In genomic region chr6:37870245-37871136, GRCm38 (mm10) we compare ENCODE assay signal across 8 mouse cellular contexts. TPM values are rescaled to one million over a fixed set of nuclear protein-coding genes. Genes with fewer than 3 reads are reported as not detected.
DNase-seq lines count a peak whose midpoint lies in the region; ATAC-seq lines count a peak whose summit lies in the region.

Trim24 (plus strand) TSS chr6:37870811.

- WGBS in heart, embryonic 14.5 days = under 1% methylated on average over 81 of the region's 89 CpGs
- WGBS in liver, embryonic 13.5 days (ENCODE audit: insufficient replicate concordance) = under 1% methylated on average over 89 of the region's 89 CpGs
- under 1% methylated on average over 71 of the region's 89 CpGs for WGBS in stomach, embryonic 16.5 days

- H3K27ac ChIP-seq in heart, embryonic 14.5 days (replicated peaks in 1 of 2; ENCODE audit: control insufficient read depth in 1 of 2, insufficient read depth in 1 of 2, low read depth in 2 of 2, low read length in 2 of 2) = peak within 1 kb of the TSS; percentile 95 to 99
- peak within 1 kb of the TSS; percentile 95 for H3K27ac ChIP-seq in liver, embryonic 13.5 days
- H3K27ac ChIP-seq in stomach, embryonic 16.5 days (ENCODE audit: low read length) = peak within 1 kb of the TSS; percentile 98

- H3K36me3 ChIP-seq in heart, embryonic 14.5 days (ENCODE audit: control insufficient read depth, insufficient read depth, low read length) = 0 out of 2 replicates have a peak, but pooled peaks cover 6% of the 10 kb centered on the region
- peaks cover 21% of the 10 kb centered on the region for H3K36me3 ChIP-seq in liver, embryonic 13.5 days
- peaks cover 7% of the 10 kb centered on the region for H3K36me3 ChIP-seq in stomach, embryonic 16.5 days (ENCODE audit: control insufficient read depth, insufficient read depth, low read length)

- DNase-seq in c-Kit-negative CD71-positive TER-119-positive erythroid progenitor cells, embryonic 14.5 days (ENCODE audit: low read depth, low spot score) = peak; percentile 94
- peak; percentile 94 for DNase-seq in fibroblast of lung, adult 2 months (ENCODE audit: low read depth)
- peak; percentile 99 for DNase-seq in kidney, postnatal 14 days
- DNase-seq in liver, embryonic 13.5 days = peak; percentile 91
- DNase-seq in neural tube, embryonic 10.5 days (ENCODE audit: extremely low spot score, low spot score) = peak; percentile 94

- H3K4me2 ChIP-seq in heart, embryonic 14.5 days (ENCODE audit: low read length) = peak within 1 kb of the TSS; percentile 66
- peak within 1 kb of the TSS; percentile 87 for H3K4me2 ChIP-seq in liver, embryonic 13.5 days
- peak within 1 kb of the TSS; percentile 67 for H3K4me2 ChIP-seq in stomach, embryonic 16.5 days (ENCODE audit: low read depth, low read length)

- peak; percentile 91 for ATAC-seq in CD4-positive, CD25-positive, alpha-beta regulatory T cell, adult 4 months
- peak; percentile 97 for ATAC-seq in heart, embryonic 14.5 days (ENCODE audit: insufficient number of reproducible peaks, insufficient read depth, low FRiP score, low read depth)
- ATAC-seq in liver, embryonic 13.5 days (ENCODE audit: low read depth) = peak; percentile 96
- ATAC-seq in stomach, embryonic 16.5 days (ENCODE audit: insufficient read depth, low FRiP score) = peak; percentile 100

- H3K4me1 ChIP-seq in heart, embryonic 14.5 days (ENCODE audit: control insufficient read depth in 2 of 2, insufficient read depth in 2 of 2, low read length in 2 of 2) = no peaks in the 10 kb centered on the region
- H3K4me1 ChIP-seq in liver, embryonic 13.5 days (replicated peaks) = peaks cover 14% of the 10 kb centered on the region
- no peaks in the 10 kb centered on the region for H3K4me1 ChIP-seq in stomach, embryonic 16.5 days (ENCODE audit: control insufficient read depth, insufficient read depth, low read length)

- H3K9me3 ChIP-seq in heart, embryonic 14.5 days (ENCODE audit: control insufficient read depth, low read length) = peaks cover 30% of the 10 kb centered on the region
- H3K9me3 ChIP-seq in liver, embryonic 13.5 days (replicated peaks) = peaks cover 27% of the 10 kb centered on the region
- H3K9me3 ChIP-seq in stomach, embryonic 16.5 days (replicated peaks; ENCODE audit: control insufficient read depth, low read length) = peaks cover 23% of the 10 kb centered on the region

- H3K4me3 ChIP-seq in heart, embryonic 14.5 days (ENCODE audit: control insufficient read depth in 1 of 2, insufficient read depth in 1 of 2, low read depth in 1 of 2, low read length in 2 of 2) = peak within 1 kb of the TSS; percentile 84 to 91
- H3K4me3 ChIP-seq in liver, embryonic 13.5 days (replicated peaks) = peak within 1 kb of the TSS; percentile 96
- peak within 1 kb of the TSS; percentile 79 for H3K4me3 ChIP-seq in stomach, embryonic 16.5 days (replicated peaks; ENCODE audit: low read length)

- peak within 1 kb of the TSS; percentile 97 for H3K9ac ChIP-seq in heart, embryonic 14.5 days (ENCODE audit: low read length)
- peak within 1 kb of the TSS; percentile 97 for H3K9ac ChIP-seq in liver, embryonic 13.5 days
- peak within 1 kb of the TSS; percentile 88 for H3K9ac ChIP-seq in stomach, embryonic 16.5 days (ENCODE audit: low read length)

- H3K27me3 ChIP-seq in heart, embryonic 14.5 days (ENCODE audit: control insufficient read depth, insufficient read depth, low read length) = no peaks in the 10 kb centered on the region
- no peaks in the 10 kb centered on the region for H3K27me3 ChIP-seq in liver, embryonic 13.5 days
- no peaks in the 10 kb centered on the region for H3K27me3 ChIP-seq in stomach, embryonic 16.5 days (ENCODE audit: control insufficient read depth, insufficient read depth, low read length)

RNA-seq across cellular contexts. Expression of gene Trim24, which starts in this region (rescaled TPM):
- 10 to 100 TPM; 12.0 to 12.9 TPM for polyA plus RNA-seq in CD4-positive, CD25-positive, alpha-beta regulatory T cell, adult 4 months (2017; shearing (Covaris generic))
- 17.9 and 18.5 TPM in 2 replicates for polyA plus RNA-seq in heart, embryonic 14.5 days (2014; fragmentation: Nextera tagmentation; extraction: Ambion mirVana)
- polyA plus RNA-seq in liver, embryonic 13.5 days (2015; fragmentation: Nextera tagmentation; extraction: Ambion mirVana) = 4.0 and 4.1 TPM in 2 replicates
- 8.0 and 8.9 TPM in 2 replicates for polyA plus RNA-seq in stomach, embryonic 16.5 days (2015; fragmentation: Nextera tagmentation; extraction: Ambion mirVana)

Comparison
In these comparisons a context has a peak if more than half of its experiments do, and no peak if none do; other contexts are left out.
1. Peak in every context shown above with its lines: DNase-seq, ATAC-seq, H3K4me3 ChIP-seq and H3K27ac ChIP-seq.